Mouse (Mus musculus) cerebellum, adult 2 months (tissue): Measurements from ENCODE around the gene Slc16a5. TPM values are rescaled to one million over a fixed set of nuclear protein-coding genes. Genes with fewer than 3 reads are reported as not detected.
"Not testable (repeated sequence)": the region's sequence is repeated elsewhere in the genome, so short reads cannot be mapped to it uniquely, and the experiment has no call there.

Source experiments
- DNase-seq, 2 experiments: peaks; one replicate each; pipeline ENCODE4 v3.0.0; 2021
- H3K27ac ChIP-seq: fragments of 200-500 bp; 2 replicates; pipeline ENCODE4 v1.5.1; 2012; ENCODE audit warnings: low read length, control low read depth, inconsistent platforms; ENCODE audit not compliant: insufficient read depth
- H3K27me3 ChIP-seq: fragments of 200-500 bp; 2 replicates; pipeline ENCODE4 v1.6.1; 2012; ENCODE audit warnings: inconsistent platforms, mild to moderate bottlenecking, low read length, moderate library complexity; ENCODE audit not compliant: control insufficient read depth, insufficient read depth
- H3K4me1 ChIP-seq: fragments of 200-500 bp; 2 replicates; pipeline ENCODE4 v1.6.1; 2011; ENCODE audit warnings: low read length; ENCODE audit not compliant: control insufficient read depth, insufficient read depth
- H3K4me3 ChIP-seq: fragments of 200-500 bp; replicated peaks from 2 replicates; pipeline ENCODE3; 2011; ENCODE audit warnings: mild to moderate bottlenecking, low read depth, low read length, control low read depth; ENCODE audit not compliant: insufficient read depth
- CTCF ChIP-seq: fragments of 200-500 bp; IDR thresholded peaks from 2 replicates; pipeline ENCODE4 v1.5.1; 2011; ENCODE audit warnings: low read depth, mild to moderate bottlenecking, control low read depth, low read length, moderate library complexity, borderline replicate concordance; ENCODE audit not compliant: insufficient read depth
- POLR2A ChIP-seq: fragments of 200-500 bp; IDR thresholded peaks from 2 replicates; pipeline ENCODE4 v1.6.1; 2011; ENCODE audit warnings: low read length, control low read depth, borderline replicate concordance; ENCODE audit not compliant: insufficient read depth
- WGBS: fragments of 180-500 bp; shearing (Covaris S2); methylation state at CpG from one replicate; pipeline ENCODE4 v1.1.7; 2018; 5-methylcytosine and 5-hydroxymethylcytosine counted together
- polyA plus RNA-seq: library from polyadenylated mRNA; depleted of rRNA; stranded (reverse); fragments of >200 nt; gene quantifications from 2 replicates; pipeline ENCODE4 v1.2.3, GENCODE M21; 2012

The Slc16a5 gene
- polyA plus RNA-seq, 1 experiment: 0.25 TPM

GRCm38 (mm10) chr11:115491356-115492083 is 29.2 kb downstream of the Slc16a5 start, which contains the start of gene Nt5c:
TSS of gene Nt5c (minus strand) at chr11:115491862.
- no peaks in the 10 kb centered on the region for H3K27me3 ChIP-seq
- H3K27ac ChIP-seq: peak within 1 kb of the TSS; percentile 26
- TF ChIP-seq CTCF (peak; percentile 67), POLR2A (peak; percentile 83)
- WGBS: 1% methylated on average over 43 of the region's 43 CpGs
- H3K4me3 ChIP-seq: peak within 1 kb of the TSS; percentile 92
- DNase-seq: peak; percentile 88
- H3K4me1 ChIP-seq: peaks cover 19% of the 10 kb centered on the region

- Histone ChIP-seq H3K27ac (no peak overlapping the region), H3K27me3 (no peaks in the 10 kb centered on the region), H3K4me3 (peak overlapping the region; percentile 92), H3K4me1 (peaks cover 19% of the 10 kb centered on the region)
- TF ChIP-seq POLR2A: no peak
- TF ChIP-seq CTCF: no peak
- 23% methylated on average over 6 of the region's 6 CpGs for WGBS
- DNase-seq: no peak
These were observed 30.1 kb downstream of the Slc16a5 start for GRCm38 (mm10) chr11:115492387-115492786.

- H3K4me3 ChIP-seq, H3K4me1 ChIP-seq: not testable (repeated sequence)
These were observed 34.3 kb downstream of the Slc16a5 start for GRCm38 (mm10) chr11:115496559-115496958.

GRCm38 (mm10) chr11:115502636-115503035 is 40.4 kb downstream of the Slc16a5 start:
- Histone ChIP-seq H3K27ac (no peak overlapping the region), H3K27me3 (no peaks in the 10 kb centered on the region), H3K4me1 (no peaks in the 10 kb centered on the region), H3K4me3 (no peak overlapping the region)
- TF ChIP-seq CTCF (no peak), POLR2A (no peak)
- no peak for DNase-seq
- 94% methylated on average over 6 of the region's 6 CpGs for WGBS

More at GRCm38 (mm10) chr11:115496559-115496958, 34.3 kb downstream of the Slc16a5 start:
- H3K27ac ChIP-seq, DNase-seq, H3K27me3 ChIP-seq: not testable (repeated sequence)
- 86% methylated on average over 9 of the region's 9 CpGs for WGBS

- no peak overlapping the region for H3K4me3 ChIP-seq
- no peaks in the 10 kb centered on the region for H3K27me3 ChIP-seq
- DNase-seq: no peak
- no peak for TF ChIP-seq POLR2A
- TF ChIP-seq CTCF: no peak
- WGBS: 71% methylated on average over 3 of the region's 3 CpGs
- no peak overlapping the region for H3K27ac ChIP-seq
- H3K4me1 ChIP-seq: peaks cover 6% of the 10 kb centered on the region; the same call in 1 of the 2 replicates
These were observed 44.3 kb downstream of the Slc16a5 start for GRCm38 (mm10) chr11:115506586-115506985.

- Histone ChIP-seq H3K4me3 (no peak overlapping the region), H3K4me1 (peaks cover 8% of the 10 kb centered on the region; the same call in 1 of the 2 replicates), H3K27ac (no peak overlapping the region), H3K27me3 (no peaks in the 10 kb centered on the region)
- WGBS: 65% methylated on average over 2 of the region's 2 CpGs
- no peak for TF ChIP-seq POLR2A
- no peak for TF ChIP-seq CTCF
- DNase-seq: no peak
These were observed 45.8 kb downstream of the Slc16a5 start for GRCm38 (mm10) chr11:115508061-115508460.

GRCm38 (mm10) chr11:115509773-115510506 is 47.7 kb downstream of the Slc16a5 start:
- no peaks in the 10 kb centered on the region for H3K27me3 ChIP-seq
- H3K4me1 ChIP-seq: peaks cover 10% of the 10 kb centered on the region; the same call in 1 of the 2 replicates
- no peak overlapping the region for H3K27ac ChIP-seq
- no peak for DNase-seq
- no peak overlapping the region for H3K4me3 ChIP-seq
- 61% methylated on average over 6 of the region's 6 CpGs for WGBS
- TF ChIP-seq CTCF (no peak), POLR2A (no peak)

GRCm38 (mm10) chr11:115510507-115510888 is 48.2 kb downstream of the Slc16a5 start:
- Histone ChIP-seq H3K27me3 (no peaks in the 10 kb centered on the region), H3K4me1 (peaks cover 10% of the 10 kb centered on the region; the same call in 1 of the 2 replicates), H3K4me3 (no peak overlapping the region), H3K27ac (no peak overlapping the region)
- no peak for DNase-seq
- no peak for TF ChIP-seq CTCF
- no peak for TF ChIP-seq POLR2A
- 58% methylated on average over 5 of the region's 5 CpGs for WGBS
